Mouse (Mus musculus): ENCODE results near the gene Ttll8.

Gene Ttll8

DNA sequence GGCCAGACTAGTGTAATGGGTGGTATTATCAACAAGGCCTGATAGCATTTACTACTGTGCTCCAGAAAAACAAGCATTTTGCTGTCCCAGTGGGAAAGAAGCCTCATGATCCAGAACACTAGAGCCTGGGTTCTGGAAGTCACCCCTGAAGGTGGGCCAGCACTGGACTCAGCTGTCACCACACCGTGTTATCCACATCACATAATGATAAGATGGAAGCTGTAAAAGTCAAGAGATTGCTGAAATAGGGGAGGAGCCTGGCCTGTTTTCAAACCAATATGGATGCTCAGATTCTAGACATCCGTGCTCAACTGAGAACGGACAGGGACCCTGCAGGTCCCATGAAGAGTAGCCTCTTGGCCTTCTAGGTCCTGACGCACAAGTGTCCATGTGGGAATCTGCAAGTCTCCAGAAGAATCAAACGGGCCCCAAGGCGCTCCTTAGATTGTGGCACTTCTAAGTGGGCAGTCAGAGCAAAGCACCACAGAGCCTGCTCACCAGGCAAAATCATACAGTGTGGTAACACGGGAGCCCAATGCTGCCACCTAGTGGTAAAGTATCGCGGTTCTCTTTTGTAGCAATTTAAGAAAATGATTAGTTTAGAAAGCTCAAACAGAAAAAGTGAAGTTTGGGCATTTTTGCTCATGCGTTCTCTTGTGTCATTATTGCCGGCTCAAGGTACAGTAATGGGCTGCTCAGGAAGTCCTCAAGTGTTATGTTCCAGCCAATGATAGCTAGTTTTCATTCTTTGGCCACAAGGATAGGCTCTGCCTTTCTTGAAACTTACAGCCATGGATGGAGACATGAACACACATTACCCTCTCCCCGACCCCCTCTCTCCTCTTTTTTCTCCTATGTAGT, 32.9 kb downstream of the Ttll8 start:
- DNase-seq (ENCODE audit: low spot score in 2 of 2): peak; percentile 48 to 52

DNA sequence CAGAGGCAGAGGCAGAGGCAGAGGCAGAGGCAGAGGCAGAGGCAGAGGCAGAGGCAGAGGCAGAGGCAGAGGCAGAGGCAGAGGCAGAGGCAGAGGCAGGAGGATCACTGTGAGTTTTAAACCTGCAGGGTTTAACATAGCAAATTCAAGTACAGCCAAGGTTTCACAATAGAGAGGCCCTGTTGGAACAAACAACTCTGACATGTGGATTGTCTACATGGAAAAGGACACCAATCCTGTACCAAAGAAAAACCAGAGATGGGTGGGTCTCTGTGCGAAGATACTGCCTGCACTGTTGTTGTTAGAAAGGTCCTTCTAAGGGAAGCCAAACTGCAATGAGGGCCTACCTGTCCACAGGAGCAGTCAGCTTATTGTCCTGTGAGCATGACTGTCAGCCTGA, 34.2 kb downstream of the Ttll8 start:
- DNase-seq (ENCODE audit: low spot score in 2 of 2): no peak

DNA sequence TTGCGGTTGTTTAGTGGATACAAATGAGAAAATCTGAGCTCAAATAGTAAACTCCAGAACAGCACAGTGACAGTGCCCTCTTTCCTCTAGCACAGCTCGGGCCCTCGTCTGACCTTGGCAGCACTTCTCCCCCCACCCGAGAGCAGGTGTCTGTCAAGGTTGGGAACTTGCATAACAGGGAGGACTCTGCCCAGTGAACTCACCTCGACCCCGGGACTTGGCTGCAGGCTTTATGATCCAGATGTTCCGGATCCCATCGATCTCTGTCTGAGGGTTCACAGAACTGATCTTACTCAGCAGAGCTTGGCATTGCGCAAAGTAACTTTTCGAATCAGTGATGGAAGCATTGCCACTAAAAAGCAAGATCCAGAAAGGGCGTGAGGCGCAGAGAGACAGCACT, 34.9 kb downstream of the Ttll8 start:
- DNase-seq (ENCODE audit: low spot score in 2 of 2): no peak

DNA sequence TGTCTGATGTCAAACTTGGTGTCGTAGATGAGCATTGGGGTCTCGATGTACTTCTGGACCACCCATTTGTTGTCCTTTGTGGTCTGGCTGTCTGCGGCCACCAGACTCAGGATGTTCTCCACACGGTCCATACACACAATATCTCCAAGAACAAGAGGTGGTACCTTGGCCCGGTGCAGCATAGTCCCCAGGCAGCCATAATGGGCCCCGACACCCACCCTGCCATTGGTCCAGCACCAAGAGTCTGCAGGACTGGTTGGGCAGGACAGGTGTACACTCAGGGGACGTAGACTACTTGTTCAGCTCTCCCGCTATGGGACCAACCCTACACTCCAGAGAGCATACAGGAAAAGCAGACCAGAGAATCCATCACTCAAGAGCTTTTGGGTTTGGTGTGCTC, 37.1 kb downstream of the Ttll8 start:
- DNase-seq (ENCODE audit: low spot score in 2 of 2): no peak

DNA sequence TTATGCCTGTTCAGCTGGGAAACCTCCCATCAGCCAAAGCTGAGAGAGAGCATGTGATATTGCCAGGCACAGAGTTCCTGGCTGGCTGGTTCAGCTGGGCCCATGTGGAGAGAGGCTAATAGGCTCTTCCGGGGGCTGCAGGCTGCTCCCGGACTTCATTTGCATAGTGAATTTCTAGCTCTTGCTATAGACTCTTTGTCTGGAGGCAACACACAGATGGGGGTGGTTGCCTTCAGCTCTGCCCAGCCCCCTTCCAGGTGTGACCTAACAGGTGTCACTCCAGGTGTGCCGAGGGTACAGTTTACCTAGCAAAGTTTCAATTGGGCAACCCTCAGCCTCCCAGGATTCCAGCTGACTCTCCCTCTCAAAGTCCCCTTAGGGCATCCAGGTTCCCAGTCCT, 37.9 kb downstream of the Ttll8 start:
- no peak for DNase-seq (ENCODE audit: low spot score in 2 of 2)

DNA sequence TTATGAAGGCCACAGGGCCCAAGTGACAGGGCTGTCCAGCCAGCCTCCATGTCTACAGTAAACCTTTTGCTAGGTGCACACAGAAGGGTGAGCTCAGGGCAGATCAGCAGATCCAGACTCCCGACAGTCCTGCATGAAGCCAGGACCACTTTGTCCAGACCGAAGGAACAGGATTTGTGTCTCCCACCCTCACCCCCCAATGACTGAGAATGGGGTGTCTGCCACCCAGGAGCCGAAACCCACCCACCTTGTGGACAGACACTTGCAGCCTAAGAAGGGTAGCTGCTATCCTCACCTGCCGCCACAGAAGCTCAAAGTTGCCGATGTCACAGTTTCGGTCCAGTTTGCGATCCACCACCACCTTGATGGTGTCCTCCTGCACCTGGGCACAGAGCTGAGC, 39.2 kb downstream of the Ttll8 start:
- DNase-seq (ENCODE audit: low spot score in 2 of 2): no peak

DNA sequence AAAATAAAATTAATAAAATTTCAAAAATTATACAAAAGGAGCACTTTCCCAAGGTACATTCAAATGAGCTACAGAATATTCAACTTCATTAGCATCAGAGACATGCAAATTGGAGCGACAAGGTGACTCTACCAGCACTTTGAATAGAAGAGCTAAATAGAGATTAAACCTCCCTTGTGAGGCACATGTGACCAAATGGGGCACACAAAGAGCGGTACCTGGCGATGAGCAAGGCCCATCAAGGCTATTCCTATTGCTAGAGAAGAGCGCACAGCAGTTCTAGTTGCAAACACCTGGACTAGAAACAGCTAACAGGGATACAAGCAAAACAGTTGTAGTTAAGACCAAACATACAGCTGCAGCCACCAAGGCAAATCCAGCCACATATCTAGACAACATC, 47.9 kb downstream of the Ttll8 start:
- DNase-seq (ENCODE audit: low spot score in 2 of 2): no peak

DNA sequence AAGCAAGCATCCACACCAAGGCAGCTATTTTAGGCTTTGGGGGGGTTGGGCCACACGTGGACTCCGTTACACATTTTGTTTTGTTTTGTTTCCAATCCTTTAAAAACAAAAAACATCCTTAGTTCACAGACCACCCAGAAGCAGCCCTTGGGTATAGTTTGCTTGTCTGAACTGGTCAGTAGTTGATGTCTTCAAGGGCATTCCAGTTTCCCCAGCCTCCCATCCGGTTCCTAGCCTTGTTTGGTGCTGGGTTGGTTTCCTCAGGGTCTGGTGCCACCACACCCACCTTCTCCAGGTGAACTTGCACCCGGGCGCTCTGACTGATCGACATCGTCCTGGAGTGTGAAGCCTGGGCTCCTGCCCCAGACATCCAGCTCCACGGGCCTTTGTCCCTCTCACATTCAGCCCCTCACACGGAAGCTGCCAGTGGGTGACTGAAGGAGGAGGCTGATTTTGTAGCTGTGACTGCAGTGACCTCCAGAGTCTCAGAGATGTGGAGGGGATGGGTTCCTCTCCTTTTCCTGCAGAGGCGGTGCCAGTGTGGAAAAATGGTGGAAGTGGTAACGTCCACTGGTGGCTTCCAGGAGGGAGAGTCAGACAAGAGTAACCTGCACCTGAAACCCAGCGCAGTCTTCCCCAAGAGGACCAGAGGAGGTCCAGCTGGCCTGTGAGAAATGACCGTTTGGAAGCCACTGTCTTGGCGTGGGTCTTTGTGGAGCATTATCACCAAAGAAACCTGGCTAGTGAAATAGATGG, 50.0 kb downstream of the Ttll8 start:
- no peak for DNase-seq (ENCODE audit: low spot score in 2 of 2)

DNA sequence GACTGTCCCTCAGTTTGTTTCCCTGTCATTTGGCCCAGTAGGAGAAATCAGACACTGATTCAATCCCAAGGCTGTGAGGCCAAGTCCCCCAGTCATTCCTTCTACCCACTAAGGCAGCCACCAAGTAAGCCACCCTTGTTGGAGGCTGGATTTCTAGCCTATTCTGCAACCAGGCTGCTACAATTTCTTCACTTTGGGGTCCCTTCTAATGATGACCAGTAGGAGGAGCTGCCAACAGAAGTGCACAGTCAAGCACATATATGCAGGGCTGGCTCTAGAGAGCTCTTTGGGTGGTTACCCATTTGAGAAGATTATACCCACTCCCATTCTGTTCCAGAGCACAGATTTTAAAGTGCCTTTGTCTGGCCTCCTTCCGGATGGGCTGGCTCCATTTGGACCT, 51.1 kb downstream of the Ttll8 start:
- DNase-seq (ENCODE audit: low spot score in 2 of 2): no peak

DNA sequence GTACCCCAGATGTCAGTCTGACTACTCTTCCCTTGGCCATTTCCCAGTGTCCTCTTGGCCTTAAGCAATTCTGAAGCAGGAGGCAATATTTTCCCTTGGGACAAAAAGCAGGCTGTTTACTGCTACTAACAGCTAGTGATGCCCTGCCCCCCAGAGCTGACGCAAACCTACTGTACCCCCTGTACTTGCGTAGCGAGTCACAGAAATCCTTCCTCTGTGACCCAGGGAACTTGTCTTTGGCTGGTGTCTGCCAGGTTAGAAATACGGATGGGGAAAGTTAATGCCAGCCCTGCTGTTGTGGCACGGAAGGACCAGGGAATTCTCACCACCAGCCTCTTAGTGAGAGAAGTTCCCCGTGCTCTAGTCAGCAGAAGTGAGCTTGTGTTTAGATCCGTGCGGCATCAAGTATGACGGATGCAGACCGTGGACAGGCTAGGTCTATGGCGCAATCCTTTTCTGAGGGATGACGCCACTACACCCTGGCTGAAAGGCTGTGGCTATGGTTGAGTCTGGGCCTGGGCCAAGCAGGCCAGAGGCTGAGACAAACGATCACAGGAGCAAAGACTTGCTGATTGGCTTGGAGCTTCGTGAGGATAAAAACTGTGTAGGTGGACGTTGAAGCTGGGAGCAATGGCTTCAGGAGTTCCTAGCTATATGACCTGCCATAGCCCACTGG, 51.9 kb downstream of the Ttll8 start:
- DNase-seq (ENCODE audit: low spot score in 2 of 2): no peak

DNA sequence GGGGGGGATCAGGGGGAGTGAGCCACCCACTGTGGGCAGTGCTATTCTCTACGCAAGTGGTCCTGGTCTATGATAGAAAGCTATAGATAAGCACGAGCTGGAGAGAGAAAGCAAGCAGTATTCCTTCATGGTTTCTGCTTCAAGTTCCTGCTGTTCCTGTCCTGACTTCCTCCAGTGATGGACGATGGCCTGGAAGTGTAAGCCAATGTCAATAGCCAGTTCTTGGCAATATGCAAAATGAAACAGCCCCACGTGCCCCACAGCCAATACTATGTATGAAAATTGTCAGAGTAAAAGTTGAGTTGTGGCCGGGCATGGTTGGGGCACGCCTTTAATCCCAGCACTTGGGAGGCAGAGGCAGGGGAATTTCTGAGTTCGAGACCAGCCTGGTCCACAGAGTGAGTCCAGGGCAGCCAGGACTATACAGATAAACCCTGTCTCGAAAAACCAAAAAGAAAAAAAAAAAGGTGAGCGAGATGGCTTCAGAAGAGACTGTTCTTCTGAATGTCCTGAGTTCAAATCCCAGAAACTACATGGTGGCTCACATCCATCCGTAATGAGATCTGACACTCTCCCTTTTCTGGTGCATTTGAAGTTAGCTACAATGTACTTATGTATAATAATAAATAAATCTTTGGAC, 57.8 kb downstream of the Ttll8 start:
- no peak for DNase-seq (ENCODE audit: low spot score in 2 of 2)

DNA sequence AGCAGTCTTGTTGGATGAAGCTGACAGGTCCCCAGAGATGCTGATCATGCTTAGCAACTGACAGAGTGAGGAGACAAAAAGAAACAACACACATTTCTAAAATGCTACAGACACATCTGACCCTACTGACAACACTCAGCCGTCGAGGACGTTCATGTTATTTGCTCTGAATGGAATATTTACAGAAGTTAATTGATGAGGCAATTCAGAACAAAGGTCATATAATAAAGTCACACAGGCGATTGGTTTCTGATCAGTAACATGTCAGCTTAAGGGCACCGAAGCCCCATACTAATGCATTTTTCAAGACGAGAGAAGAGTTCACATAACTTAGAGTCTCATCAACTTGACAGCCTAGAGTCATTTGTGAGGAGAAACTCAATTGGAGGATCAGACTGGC, 58.3 kb downstream of the Ttll8 start:
- no peak for DNase-seq (ENCODE audit: low spot score in 2 of 2)

DNA sequence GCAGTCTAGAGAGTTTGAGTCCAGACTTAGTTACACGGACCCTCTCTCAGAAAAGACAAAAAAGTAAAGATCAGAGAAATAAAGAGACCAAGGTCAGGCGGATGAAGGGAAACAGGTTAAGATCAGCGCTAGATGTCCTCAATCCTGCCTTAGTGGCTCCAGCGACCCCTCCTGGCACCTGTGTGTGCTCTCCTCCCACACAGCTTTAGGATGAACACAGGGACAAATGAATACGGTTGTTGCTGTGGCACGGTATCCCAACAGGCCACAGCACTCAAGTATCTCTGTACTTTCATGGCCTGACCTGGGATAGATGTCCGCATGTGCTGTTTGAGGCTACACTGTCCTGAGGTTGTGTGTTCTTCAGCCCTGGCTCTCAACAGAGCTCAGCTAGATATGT, 59.1 kb downstream of the Ttll8 start:
- DNase-seq (ENCODE audit: low spot score in 2 of 2): no peak

DNA sequence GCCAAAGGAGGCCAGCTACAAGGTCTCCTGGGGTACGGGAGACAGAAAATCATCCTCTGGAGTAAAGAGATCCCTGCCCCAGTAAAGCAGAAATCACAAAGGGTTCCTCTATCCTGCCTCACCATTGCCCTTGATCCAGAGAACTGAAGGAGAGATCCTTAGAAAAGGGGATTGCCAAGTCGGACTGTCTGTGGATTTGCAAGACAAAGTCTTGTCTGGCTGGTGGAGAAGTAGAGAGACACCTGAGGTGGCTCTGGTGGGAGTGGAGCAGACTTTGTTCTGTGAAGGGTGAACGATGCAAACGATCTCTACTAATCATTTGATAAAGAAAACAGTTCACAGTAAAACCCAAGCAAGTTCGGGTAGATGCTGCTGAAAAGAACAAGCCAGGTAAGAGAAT, 61.3 kb downstream of the Ttll8 start:
- no peak for DNase-seq (ENCODE audit: low spot score in 2 of 2)

DNA sequence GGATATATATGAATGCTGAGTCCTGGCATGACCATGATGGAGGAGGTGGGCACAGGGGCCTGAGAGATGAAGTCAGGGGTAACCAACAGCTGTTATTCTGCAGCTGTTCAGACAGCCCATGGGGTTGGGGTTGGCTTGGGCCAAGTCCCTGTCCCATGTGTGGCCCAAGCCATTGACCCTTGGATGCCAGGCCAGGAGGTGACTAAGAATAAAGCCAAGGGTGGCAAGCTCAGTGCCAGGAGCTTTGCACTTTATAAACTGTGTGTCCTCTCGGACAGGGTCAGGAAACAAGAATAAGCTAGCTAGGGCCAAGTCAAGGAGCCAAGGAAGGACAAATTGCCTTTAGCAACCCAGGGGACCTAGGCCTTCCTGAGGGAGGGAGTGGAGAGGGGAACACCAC, 62.0 kb downstream of the Ttll8 start:
- no peak for DNase-seq (ENCODE audit: low spot score in 2 of 2)

DNA sequence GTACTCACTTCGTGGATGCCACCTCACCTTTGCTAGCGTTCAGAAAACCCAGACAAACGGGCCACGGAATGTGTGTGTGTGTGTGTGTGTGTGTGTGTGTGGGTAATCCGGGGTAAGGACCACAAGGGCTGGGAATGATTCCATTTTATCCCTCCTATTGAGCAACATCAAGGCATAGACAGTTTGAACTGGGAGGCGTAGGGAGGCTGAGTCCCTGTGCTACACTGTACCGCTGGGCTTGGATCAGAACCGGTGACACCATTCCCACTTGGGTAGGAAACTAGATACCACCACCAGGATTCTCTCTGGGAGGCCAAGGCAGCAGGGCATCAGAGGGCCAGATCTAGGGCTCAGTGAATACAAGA, 62.6 kb downstream of the Ttll8 start:
- DNase-seq (ENCODE audit: low spot score in 2 of 2): no peak

DNA sequence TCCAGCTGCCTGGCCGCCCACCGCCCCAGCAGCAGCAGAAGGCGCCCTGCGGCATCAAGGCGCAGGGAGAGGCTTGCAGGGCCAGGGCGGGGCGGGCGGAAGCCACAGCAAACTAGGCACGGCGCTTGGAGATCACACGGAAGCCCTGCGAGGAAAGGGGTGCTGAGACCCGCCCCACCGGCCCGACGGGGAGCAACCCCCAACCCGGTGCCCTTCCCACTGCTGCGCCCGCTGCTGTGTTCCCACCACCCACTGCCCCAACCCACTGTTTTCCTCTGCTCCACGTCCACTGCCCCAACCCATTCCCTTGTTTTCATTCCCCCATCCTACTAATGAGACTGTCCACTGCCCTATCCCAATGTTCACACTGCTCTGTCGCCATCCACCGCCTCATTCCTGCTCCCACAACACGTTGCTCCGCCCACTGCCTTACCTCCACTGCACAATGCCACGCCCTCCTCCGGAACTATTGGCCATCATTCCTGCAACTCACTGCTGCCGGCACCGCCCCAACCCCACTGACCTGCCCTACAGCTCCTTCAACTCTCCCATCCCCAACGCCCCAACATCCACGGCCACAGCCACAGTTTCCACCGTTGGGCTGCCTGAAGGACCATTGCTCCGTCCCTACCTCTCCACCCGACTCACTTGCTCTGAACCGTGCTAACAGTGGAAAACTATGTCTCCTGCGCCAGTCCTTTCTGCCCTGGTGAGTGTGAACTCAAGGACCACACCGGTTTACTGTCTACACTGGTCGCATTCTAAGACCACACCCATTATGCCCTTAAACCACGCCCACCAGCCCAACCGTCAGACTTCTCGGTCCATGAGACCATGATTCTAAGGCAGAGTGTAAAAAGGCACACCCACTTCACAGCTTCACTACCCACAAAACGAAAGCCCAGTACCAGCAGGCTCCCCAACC, 63.2 kb downstream of the Ttll8 start:
- DNase-seq (ENCODE audit: low spot score in 2 of 2): peak; percentile 66 to 78

DNA sequence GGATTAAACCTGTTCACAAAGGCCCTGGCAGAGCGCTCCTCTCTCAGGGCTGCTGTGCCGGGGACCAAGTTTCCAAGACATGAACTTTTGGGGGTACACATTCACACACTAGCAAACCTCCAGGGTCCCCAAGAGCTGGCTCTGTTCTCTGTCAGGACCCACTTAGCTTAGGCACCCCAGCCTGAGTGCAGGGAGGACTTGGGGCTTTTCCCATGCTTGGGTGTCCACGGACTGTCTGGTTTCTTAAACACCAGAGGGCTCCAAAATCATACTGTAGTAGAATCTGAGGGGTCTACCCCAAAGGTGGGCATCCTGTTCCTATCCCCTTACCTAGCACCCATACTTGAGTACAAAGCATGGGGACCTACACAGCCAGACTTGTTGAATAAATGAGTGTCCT, 64.2 kb downstream of the Ttll8 start:
- no peak for DNase-seq (ENCODE audit: low spot score in 2 of 2)

DNA sequence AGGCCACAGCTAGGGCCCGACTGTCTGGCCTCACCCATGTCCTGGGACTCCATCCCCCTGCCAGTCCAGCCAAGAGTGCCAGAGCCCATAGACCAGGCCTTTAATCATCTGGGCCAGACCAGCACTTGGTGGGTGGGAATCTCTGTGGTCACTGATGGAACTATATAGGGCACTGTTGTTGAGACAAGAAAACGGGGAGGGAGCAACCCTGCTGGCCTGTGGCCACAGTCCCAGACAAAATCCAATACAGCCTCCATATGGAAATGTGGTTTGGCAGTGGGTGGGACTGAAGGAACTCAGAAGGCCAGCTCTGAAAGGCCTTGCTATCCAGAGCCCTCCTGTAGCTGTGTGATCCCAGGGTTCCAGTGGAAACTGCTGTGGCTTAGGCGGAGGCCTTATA, 65.2 kb downstream of the Ttll8 start:
- no peak for DNase-seq (ENCODE audit: low spot score in 2 of 2)

DNA sequence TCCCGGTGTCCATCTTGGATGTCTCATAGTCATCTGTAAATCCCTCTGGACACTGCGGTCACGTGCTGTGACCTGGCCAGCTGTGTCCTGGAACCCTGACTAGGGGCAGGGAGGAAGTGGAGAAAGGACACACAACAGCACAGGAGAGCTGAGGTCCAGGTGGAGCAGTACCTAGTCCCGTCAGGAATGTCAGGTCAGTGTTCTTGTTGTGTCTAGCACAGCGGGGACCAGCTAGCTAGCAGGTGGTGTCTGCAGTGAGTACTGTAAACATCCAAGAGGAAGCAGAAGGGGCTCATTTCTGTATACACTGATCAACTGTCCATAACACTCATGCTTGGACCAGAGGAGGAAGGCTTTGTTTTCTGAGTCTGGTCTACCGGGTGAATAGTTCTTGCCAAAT, 68.8 kb downstream of the Ttll8 start:
- no peak for DNase-seq (ENCODE audit: low spot score in 2 of 2)

DNA sequence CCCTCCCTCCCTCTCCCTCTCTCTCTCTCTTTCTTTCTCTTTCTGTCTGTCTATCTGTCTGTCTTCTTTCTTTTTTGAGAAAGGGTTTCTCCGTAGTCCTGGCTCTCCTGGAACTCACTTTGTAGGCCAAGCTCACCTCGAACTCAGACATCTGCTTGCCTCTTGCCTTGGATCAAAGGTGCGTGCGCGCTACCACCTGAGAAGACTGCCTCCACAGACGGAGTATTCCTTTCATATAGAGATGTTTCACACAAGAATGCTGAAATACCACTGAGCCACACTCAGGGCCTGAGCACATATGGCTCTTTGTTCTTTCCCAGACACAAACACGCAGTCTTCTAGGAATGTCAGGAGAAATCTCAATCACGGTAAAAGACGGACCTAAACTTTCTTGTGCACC, 70.9 kb downstream of the Ttll8 start:
- DNase-seq (ENCODE audit: low spot score in 2 of 2): no peak

All from right cerebral cortex, postnatal 36 days (tissue).